Mouse (Mus musculus) heart, embryonic 13.5 days (tissue): ENCODE measurements at regions not wholly inside any gene's neighbourhood (a gene's known extent, or its start where the extent isn't known, plus 50 kb on each side); places are given as distances from the start of the nearest gene placed in this dataset.

Experiments used
- ATAC-seq: fragments of 200-750 bp; cut with Nextera tagmentation; 2 replicates; pipeline ENCODE4 v1.8.0; 2017; ENCODE audit warnings: moderate TSS enrichment; ENCODE audit not compliant: insufficient number of reproducible peaks, low FRiP score, low TSS enrichment; ENCODE audit errors: extremely low read depth
- H3K27ac ChIP-seq: fragments of 300-500 bp; sonication (generic); replicated peaks from 2 replicates; pipeline ENCODE4 v1.5.1; 2015; ENCODE audit warnings: moderate library complexity, mild to moderate bottlenecking, inconsistent platforms
- H3K27me3 ChIP-seq: fragments of 300-500 bp; sonication (generic); replicated peaks from 2 replicates; pipeline ENCODE4 v1.6.1; 2015; ENCODE audit warnings: mild to moderate bottlenecking, inconsistent platforms
- H3K36me3 ChIP-seq: fragments of 300-500 bp; sonication (generic); 2 replicates; pipeline ENCODE4 v1.6.1; 2015; ENCODE audit warnings: mild to moderate bottlenecking, inconsistent platforms
- H3K4me1 ChIP-seq: fragments of 300-500 bp; sonication (generic); 2 replicates; pipeline ENCODE4 v1.6.1; 2015; ENCODE audit warnings: inconsistent platforms
- H3K4me2 ChIP-seq: fragments of 300-500 bp; sonication (generic); 2 replicates; pipeline ENCODE4 v1.6.1; 2015; ENCODE audit warnings: inconsistent platforms, mild to moderate bottlenecking, moderate library complexity
- H3K4me3 ChIP-seq: fragments of 300-500 bp; sonication (generic); 2 replicates; pipeline ENCODE4 v1.5.1; 2015; ENCODE audit warnings: moderate library complexity, mild to moderate bottlenecking, inconsistent platforms
- H3K9ac ChIP-seq: fragments of 300-500 bp; sonication (generic); 2 replicates; pipeline ENCODE4 v1.6.1; 2015; ENCODE audit warnings: inconsistent platforms, mild to moderate bottlenecking, moderate library complexity
- H3K9me3 ChIP-seq: fragments of 300-500 bp; sonication (generic); 2 replicates; pipeline ENCODE4 v1.6.1; 2016; ENCODE audit warnings: inconsistent platforms
- WGBS: fragments of 180-500 bp; shearing (Covaris S2); methylation state at CpG from one replicate; pipeline ENCODE4 v1.1.7; 2015; ENCODE audit warnings: mixed read lengths; 5-methylcytosine and 5-hydroxymethylcytosine counted together

- no peak overlapping the region for H3K4me2 ChIP-seq
- H3K9ac ChIP-seq = no peak overlapping the region
- no peak overlapping the region for H3K27ac ChIP-seq
- peaks cover 23% of the 10 kb centered on the region for H3K4me1 ChIP-seq
- H3K36me3 ChIP-seq = no peaks in the 10 kb centered on the region
- no peaks in the 10 kb centered on the region for H3K27me3 ChIP-seq
- 73% methylated on average over 5 of the region's 5 CpGs for WGBS
- H3K4me3 ChIP-seq = no peak overlapping the region
- no peaks in the 10 kb centered on the region for H3K9me3 ChIP-seq
- ATAC-seq = no peak
These were observed 305.7 kb upstream of the Tank start for GRCm38 (mm10) chr2:61272721-61273120.

DNA sequence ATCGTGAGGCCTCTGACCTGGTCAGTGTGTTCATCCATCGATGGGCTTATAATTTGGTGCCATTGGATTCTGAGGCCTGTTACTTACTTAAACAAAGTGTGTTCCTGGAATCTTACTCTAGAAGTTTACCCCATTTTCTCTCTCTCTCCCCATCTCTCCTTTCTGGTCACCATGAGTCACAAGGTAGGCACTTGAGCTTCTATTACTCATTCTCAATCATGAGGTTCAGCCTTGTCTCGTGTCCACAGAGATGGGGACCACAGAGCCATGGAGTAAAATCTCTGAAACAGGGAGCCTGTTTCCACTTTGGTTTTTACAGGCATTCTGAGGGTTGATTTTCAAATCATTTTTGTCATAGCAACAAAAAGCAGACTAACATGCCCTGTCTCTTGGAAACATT, 304.7 kb upstream of the Rbms1 start:
- no peak overlapping the region for H3K27ac ChIP-seq
- 78% methylated on average over 3 of the region's 3 CpGs for WGBS
- no peak overlapping the region for H3K4me3 ChIP-seq
- H3K36me3 ChIP-seq = no peaks in the 10 kb centered on the region
- no peak for ATAC-seq
- H3K9me3 ChIP-seq = no peaks in the 10 kb centered on the region
- H3K9ac ChIP-seq = no peak overlapping the region
- peaks cover 15% of the 10 kb centered on the region for H3K4me1 ChIP-seq
- H3K4me2 ChIP-seq = no peak overlapping the region
- no peaks in the 10 kb centered on the region for H3K27me3 ChIP-seq

- Histone ChIP-seq H3K9me3 (no peaks in the 10 kb centered on the region), H3K4me3 (no peak overlapping the region), H3K4me1 (peaks cover 5% of the 10 kb centered on the region), H3K27ac (no peak overlapping the region), H3K4me2 (no peak overlapping the region), H3K36me3 (no peaks in the 10 kb centered on the region), H3K9ac (no peak overlapping the region), H3K27me3 (no peaks in the 10 kb centered on the region)
- WGBS = 60% methylated on average over 9 of the region's 9 CpGs
- ATAC-seq = no peak
These were observed 287.2 kb upstream of the Rbms1 start for GRCm38 (mm10) chr2:61250068-61250800.

- Histone ChIP-seq H3K36me3 (no peaks in the 10 kb centered on the region), H3K4me3 (no peak overlapping the region), H3K9me3 (no peaks in the 10 kb centered on the region), H3K27me3 (no peaks in the 10 kb centered on the region), H3K4me2 (no peak overlapping the region), H3K9ac (no peak overlapping the region), H3K27ac (no peak overlapping the region), H3K4me1 (peaks cover 5% of the 10 kb centered on the region)
- 77% methylated on average over 4 of the region's 4 CpGs for WGBS
- ATAC-seq = no peak
These were observed 285.0 kb upstream of the Rbms1 start for GRCm38 (mm10) chr2:61247956-61248355.

- Histone ChIP-seq H3K4me3 (no peak overlapping the region), H3K4me2 (no peak overlapping the region), H3K27me3 (no peaks in the 10 kb centered on the region), H3K9me3 (no peaks in the 10 kb centered on the region), H3K9ac (no peak overlapping the region), H3K36me3 (no peaks in the 10 kb centered on the region), H3K4me1 (peaks cover 5% of the 10 kb centered on the region), H3K27ac (no peak overlapping the region)
- WGBS = 58% methylated on average over 2 of the region's 2 CpGs
- ATAC-seq = no peak
These were observed 284.3 kb upstream of the Rbms1 start for GRCm38 (mm10) chr2:61247336-61247735.

DNA sequence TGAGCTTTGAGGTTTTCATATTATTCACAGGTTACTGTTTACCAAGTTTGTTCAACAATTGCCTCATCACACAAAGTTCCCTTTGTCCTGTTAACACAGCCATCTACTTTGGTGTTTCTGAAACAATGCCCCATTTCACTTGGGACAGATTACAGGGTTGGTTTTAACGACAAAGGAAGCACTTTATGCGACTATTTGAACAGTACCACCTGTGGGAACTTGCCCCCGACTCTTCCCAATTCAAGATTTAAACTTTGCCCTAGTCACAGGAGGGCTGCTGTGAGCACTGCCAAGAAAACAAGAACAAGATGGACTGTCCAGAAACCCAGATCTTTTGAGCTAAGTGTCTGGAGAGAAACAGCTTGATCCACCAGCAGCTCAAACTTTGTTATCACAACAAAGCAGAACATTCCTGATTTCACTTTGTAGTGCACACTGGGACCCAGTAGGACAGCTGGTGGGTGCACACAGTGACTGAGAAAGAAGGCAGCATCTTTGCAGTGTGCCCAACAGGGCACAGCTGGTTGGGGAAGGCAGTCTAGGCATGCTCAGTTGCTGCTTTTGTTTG, 283.8 kb upstream of the Rbms1 start:
- Histone ChIP-seq H3K4me3 (no peak overlapping the region), H3K9ac (no peak overlapping the region), H3K4me2 (no peak overlapping the region), H3K27ac (no peak overlapping the region), H3K27me3 (no peaks in the 10 kb centered on the region), H3K9me3 (no peaks in the 10 kb centered on the region), H3K36me3 (no peaks in the 10 kb centered on the region), H3K4me1 (peaks cover 5% of the 10 kb centered on the region)
- 34% methylated on average over 3 of the region's 3 CpGs for WGBS
- ATAC-seq = no peak

DNA sequence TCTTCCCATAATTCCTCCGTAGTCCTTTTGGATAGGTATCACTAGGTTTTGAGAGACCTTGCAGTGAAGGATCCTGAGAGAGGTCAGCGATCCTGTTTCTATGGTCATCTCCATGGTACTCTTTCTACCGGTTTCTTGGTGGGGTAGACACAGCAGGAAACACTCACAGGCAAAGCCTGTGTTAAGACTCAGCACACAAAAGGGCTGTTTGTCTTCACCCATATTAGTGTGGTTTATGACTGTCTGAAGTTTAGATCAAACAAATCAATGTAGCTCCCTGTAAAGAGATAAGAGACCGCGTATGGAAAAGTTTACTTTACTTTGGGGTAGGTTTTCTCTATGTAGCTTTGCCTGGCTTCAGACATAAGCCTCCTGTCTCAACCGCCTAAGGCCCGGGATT, 282.5 kb upstream of the Rbms1 start:
- no peak for ATAC-seq
- no peak overlapping the region for H3K27ac ChIP-seq
- 81% methylated on average over 7 of the region's 7 CpGs for WGBS

DNA sequence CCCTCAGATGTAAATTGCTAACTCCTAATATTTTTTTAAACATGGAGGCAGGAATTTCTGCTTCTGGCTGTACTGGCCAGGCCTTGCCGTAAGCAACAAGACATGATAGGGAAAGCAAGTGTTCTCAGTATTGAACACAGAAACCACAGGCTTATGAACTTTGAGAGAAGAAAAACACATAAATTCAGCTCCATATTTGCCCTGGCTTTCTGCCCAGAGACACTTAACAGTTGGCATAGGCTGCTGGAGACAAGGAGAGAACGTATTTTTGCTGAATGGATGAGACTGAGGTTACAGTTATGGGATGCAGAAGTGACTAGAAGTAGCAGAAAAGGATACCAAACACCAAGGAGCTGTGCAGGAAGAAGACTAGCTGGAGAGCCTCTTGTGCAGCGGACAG, 258.7 kb upstream of the Rbms1 start:
- Histone ChIP-seq H3K4me1 (peaks cover 5% of the 10 kb centered on the region; the same call in 1 of the 2 replicates), H3K9ac (no peak overlapping the region), H3K36me3 (no peaks in the 10 kb centered on the region), H3K9me3 (no peaks in the 10 kb centered on the region), H3K4me3 (no peak overlapping the region), H3K4me2 (no peak overlapping the region), H3K27me3 (no peaks in the 10 kb centered on the region), H3K27ac (0 out of 2 replicates have a peak overlapping the region, but pooled peaks have one; percentile 20)
- no peak for ATAC-seq
- whole genome bisulfite sequencing = 60% methylated on average over 3 of the region's 3 CpGs

More for the DNA sequence above, 282.5 kb upstream of the Rbms1 start:
- no peak overlapping the region for H3K4me2 ChIP-seq
- no peaks in the 10 kb centered on the region for H3K9me3 ChIP-seq
- H3K27me3 ChIP-seq = no peaks in the 10 kb centered on the region
- no peaks in the 10 kb centered on the region for H3K36me3 ChIP-seq
- H3K4me3 ChIP-seq = no peak overlapping the region
- no peak overlapping the region for H3K9ac ChIP-seq
- H3K4me1 ChIP-seq = peaks cover 5% of the 10 kb centered on the region

DNA sequence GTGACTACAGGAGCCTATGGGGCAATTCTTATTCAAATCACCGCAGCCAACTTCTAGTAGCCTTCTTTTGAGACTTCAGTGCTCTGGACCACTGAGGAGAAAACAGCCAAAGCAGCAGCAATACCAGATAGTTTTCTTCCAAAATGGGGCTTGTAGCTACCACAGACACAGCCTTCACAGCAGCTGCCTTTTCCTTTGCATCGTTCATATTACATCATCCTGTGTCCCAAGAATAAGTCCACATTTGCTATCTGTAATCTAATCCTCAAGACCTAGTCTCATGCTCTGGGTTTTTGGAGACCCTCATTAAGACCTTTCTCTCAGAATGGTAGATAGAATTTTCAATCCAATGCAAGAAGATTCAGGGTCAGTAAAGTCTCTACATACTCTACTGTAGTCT, 258.2 kb upstream of the Rbms1 start:
- Histone ChIP-seq H3K9ac (no peak overlapping the region), H3K27ac (no peak overlapping the region), H3K27me3 (no peaks in the 10 kb centered on the region), H3K36me3 (no peaks in the 10 kb centered on the region), H3K9me3 (no peaks in the 10 kb centered on the region), H3K4me1 (peaks cover 5% of the 10 kb centered on the region; the same call in 1 of the 2 replicates), H3K4me3 (no peak overlapping the region), H3K4me2 (no peak overlapping the region)
- ATAC-seq = no peak
- 75% methylated on average over 2 of the region's 2 CpGs for WGBS

DNA sequence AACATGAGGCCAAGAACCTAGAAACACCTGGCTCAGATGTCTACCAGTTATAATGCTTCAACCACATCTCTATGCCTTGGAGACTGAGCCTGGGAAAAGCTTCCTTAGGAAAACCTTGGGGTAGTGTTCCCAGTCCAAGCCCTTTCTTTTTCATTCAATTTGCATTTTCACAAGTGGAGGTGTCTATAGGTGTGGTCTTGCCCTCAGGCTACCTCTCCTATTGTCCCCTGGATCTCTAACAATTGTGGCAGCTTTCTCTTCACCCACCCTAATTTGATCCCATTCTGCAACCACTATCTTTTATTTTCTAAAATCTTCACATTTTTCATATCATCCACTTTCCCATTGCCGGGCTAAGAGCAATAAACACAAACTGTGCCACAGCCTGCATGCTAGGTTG, 251.0 kb upstream of the Rbms1 start:
- Histone ChIP-seq H3K4me3 (no peak overlapping the region), H3K36me3 (no peaks in the 10 kb centered on the region), H3K9me3 (no peaks in the 10 kb centered on the region), H3K4me2 (no peak overlapping the region), H3K4me1 (no peaks in the 10 kb centered on the region), H3K27ac (no peak overlapping the region), H3K9ac (no peak overlapping the region), H3K27me3 (no peaks in the 10 kb centered on the region)
- WGBS = 78% methylated on average over 1 of the region's 1 CpGs
- no peak for ATAC-seq

DNA sequence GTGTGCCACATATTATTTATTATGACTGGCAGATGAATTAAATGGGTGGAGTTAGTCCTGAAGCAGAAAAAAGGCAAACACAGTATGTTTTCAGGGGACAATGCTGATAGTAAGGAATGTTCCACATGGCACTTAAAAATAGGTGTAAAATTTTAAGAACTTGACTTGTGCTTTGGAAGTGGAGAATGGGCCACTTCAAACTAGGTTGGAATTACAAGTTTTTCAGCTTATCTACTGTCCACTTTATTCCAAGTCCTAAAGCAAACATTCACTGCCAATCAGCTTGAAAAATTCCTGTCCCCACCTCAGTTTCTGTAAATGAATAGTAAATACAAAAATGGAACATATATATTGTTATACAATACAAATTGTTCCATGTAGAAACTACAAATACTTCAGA, 238.4 kb upstream of the Rbms1 start:
- H3K36me3 ChIP-seq = no peaks in the 10 kb centered on the region
- no peak overlapping the region for H3K9ac ChIP-seq
- peaks cover 11% of the 10 kb centered on the region for H3K4me1 ChIP-seq
- H3K27ac ChIP-seq = no peak overlapping the region
- no peak overlapping the region for H3K4me3 ChIP-seq
- H3K27me3 ChIP-seq = no peaks in the 10 kb centered on the region
- ATAC-seq = no peak
- H3K9me3 ChIP-seq = peaks cover 3% of the 10 kb centered on the region; the same call in 1 of the 2 replicates
- no peak overlapping the region for H3K4me2 ChIP-seq

- H3K4me3 ChIP-seq = no peak overlapping the region
- WGBS = 54% methylated on average over 2 of the region's 2 CpGs
These were observed 231.0 kb upstream of the Rbms1 start for GRCm38 (mm10) chr2:61193976-61194375.

More at GRCm38 (mm10) chr2:61193976-61194375, 231.0 kb upstream of the Rbms1 start:
- no peak overlapping the region for H3K27ac ChIP-seq
- no peak for ATAC-seq
- no peak overlapping the region for H3K4me2 ChIP-seq
- H3K9me3 ChIP-seq = no peaks in the 10 kb centered on the region
- no peaks in the 10 kb centered on the region for H3K27me3 ChIP-seq
- peaks cover 6% of the 10 kb centered on the region; the same call in 1 of the 2 replicates for H3K4me1 ChIP-seq
- no peaks in the 10 kb centered on the region for H3K36me3 ChIP-seq
- no peak overlapping the region for H3K9ac ChIP-seq
